Comparison of ENCODE assay signal across 8 mouse cellular contexts in genomic region chr1:156034661-156035060, GRCm38 (mm10). TPM values are rescaled to one million over a fixed set of nuclear protein-coding genes. Genes with fewer than 3 reads are reported as not detected.
DNase-seq lines count a peak whose midpoint lies in the region; ATAC-seq and TF ChIP-seq lines count a peak whose summit lies in the region.

No protein-coding gene starts in this region.

- peak in 1 of 2 experiments; percentile 8 for DNase-seq in cerebellum, adult 2 months
- no peak for DNase-seq in cerebellum, adult 11 months
- DNase-seq in spleen, adult 2 months (ENCODE audit: low read depth in 1 of 2, low spot score in 2 of 2): no peak
- no peak for DNase-seq in spleen, adult 12 weeks (ENCODE audit: low spot score)

- WGBS in cerebellum, adult 2 months: 8% methylated on average over 1 of the region's 1 CpGs
- WGBS in spleen, adult 2 months: 4% methylated on average over 1 of the region's 1 CpGs
- 8% methylated on average over 1 of the region's 1 CpGs for WGBS in limb, embryonic 15.5 days
- 28% methylated on average over 1 of the region's 1 CpGs for WGBS in stomach, embryonic 16.5 days

- no peak for ATAC-seq in limb, embryonic 15.5 days (ENCODE audit: insufficient number of reproducible peaks, low FRiP score, low TSS enrichment, low read depth)
- ATAC-seq in stomach, embryonic 16.5 days (ENCODE audit: insufficient read depth, low FRiP score): no peak
- ATAC-seq in granulocyte monocyte progenitor cell, adult 5-6 weeks (replicated peaks; ENCODE audit: poor library complexity, severe bottlenecking): no peak
- ATAC-seq in megakaryocyte progenitor cell, adult 5-6 weeks (replicated peaks; ENCODE audit: poor library complexity): no peak

- H3K27ac ChIP-seq in cerebellum, adult 2 months (ENCODE audit: insufficient read depth, low read length): no peak overlapping the region
- H3K27ac ChIP-seq in spleen, adult 2 months (ENCODE audit: insufficient read depth, low read length): peak overlapping the region; percentile 100; the same call in 1 of the 2 replicates
- H3K27ac ChIP-seq in limb, embryonic 15.5 days: peak overlapping the region; percentile 100
- H3K27ac ChIP-seq in stomach, embryonic 16.5 days (ENCODE audit: low read length): peak overlapping the region; percentile 100

- H3K9ac ChIP-seq in limb, embryonic 15.5 days: peak overlapping the region; percentile 84
- H3K9ac ChIP-seq in stomach, embryonic 16.5 days (ENCODE audit: low read length): peak overlapping the region; percentile 96

- peak overlapping the region; percentile 50 for H3K4me2 ChIP-seq in limb, embryonic 15.5 days
- peak overlapping the region; percentile 81 for H3K4me2 ChIP-seq in stomach, embryonic 16.5 days (ENCODE audit: low read depth, low read length)

- H3K4me1 ChIP-seq in cerebellum, adult 2 months (ENCODE audit: control insufficient read depth, insufficient read depth, low read length): peaks cover 3% of the 10 kb centered on the region; the same call in 1 of the 2 replicates
- peaks cover 3% of the 10 kb centered on the region; the same call in 1 of the 2 replicates for H3K4me1 ChIP-seq in spleen, adult 2 months (ENCODE audit: control insufficient read depth, insufficient read depth, insufficient read length)
- peaks cover 10% of the 10 kb centered on the region for H3K4me1 ChIP-seq in limb, embryonic 15.5 days
- H3K4me1 ChIP-seq in stomach, embryonic 16.5 days (ENCODE audit: control insufficient read depth, insufficient read depth, low read length): peaks cover 10% of the 10 kb centered on the region; the same call in 1 of the 2 replicates

- H3K4me3 ChIP-seq in cerebellum, adult 2 months (replicated peaks; ENCODE audit: insufficient read depth, low read depth, low read length): peak overlapping the region; percentile 2
- peak overlapping the region; percentile 52 for H3K4me3 ChIP-seq in spleen, adult 2 months (ENCODE audit: extremely low read depth, insufficient read depth, insufficient read length)
- H3K4me3 ChIP-seq in limb, embryonic 15.5 days: peak overlapping the region; percentile 85
- H3K4me3 ChIP-seq in stomach, embryonic 16.5 days (replicated peaks; ENCODE audit: low read length): peak overlapping the region; percentile 89

- no peak for TF ChIP-seq CTCF in cerebellum, adult 2 months (IDR thresholded peaks at IDR 0.05; ENCODE audit: borderline replicate concordance, insufficient read depth, low read depth, low read length)
- TF ChIP-seq CTCF in spleen, adult 2 months (IDR thresholded peaks at IDR 0.05; ENCODE audit: extremely low read depth, insufficient read depth, insufficient read length, insufficient replicate concordance): no peak

- TF ChIP-seq POLR2A in cerebellum, adult 2 months (IDR thresholded peaks at IDR 0.05; ENCODE audit: borderline replicate concordance, insufficient read depth, low read length): no peak
- no peak for TF ChIP-seq POLR2A in spleen, adult 2 months (IDR thresholded peaks at IDR 0.05; ENCODE audit: low read depth, low read length)

- no peaks in the 10 kb centered on the region for H3K9me3 ChIP-seq in limb, embryonic 15.5 days
- H3K9me3 ChIP-seq in stomach, embryonic 16.5 days (replicated peaks; ENCODE audit: control insufficient read depth, low read length): no peaks in the 10 kb centered on the region

- H3K27me3 ChIP-seq in cerebellum, adult 2 months (ENCODE audit: control insufficient read depth, insufficient read depth, low read length): no peaks in the 10 kb centered on the region
- no peaks in the 10 kb centered on the region for H3K27me3 ChIP-seq in spleen, adult 2 months (ENCODE audit: control insufficient read depth, insufficient read depth, low read length)
- no peaks in the 10 kb centered on the region for H3K27me3 ChIP-seq in limb, embryonic 15.5 days
- H3K27me3 ChIP-seq in stomach, embryonic 16.5 days (ENCODE audit: control insufficient read depth, insufficient read depth, low read length): no peaks in the 10 kb centered on the region

- peaks cover 23% of the 10 kb centered on the region for H3K36me3 ChIP-seq in spleen, adult 2 months (ENCODE audit: control insufficient read depth, insufficient read depth, low read length)
- peaks cover 36% of the 10 kb centered on the region for H3K36me3 ChIP-seq in limb, embryonic 15.5 days
- peaks cover 10% of the 10 kb centered on the region for H3K36me3 ChIP-seq in stomach, embryonic 16.5 days (ENCODE audit: control insufficient read depth, insufficient read depth, low read length)

RNA-seq across cellular contexts. Expression of gene Tor1aip2, which starts 0.5 kb away (rescaled TPM):
- polyA plus RNA-seq in cerebellum, adult 2 months (2012; rRNA removed): 55.5 and 57.7 TPM in 2 replicates
- polyA plus RNA-seq in spleen, adult 2 months (2012; rRNA removed): 27.6 and 28.9 TPM in 2 replicates
- 116 and 119 TPM in 2 replicates for polyA plus RNA-seq in limb, embryonic 15.5 days (2015; fragmentation: Nextera tagmentation; extraction: Ambion mirVana)
- 119 and 120 TPM in 2 replicates for polyA plus RNA-seq in stomach, embryonic 16.5 days (2015; fragmentation: Nextera tagmentation; extraction: Ambion mirVana)
- total RNA-seq in granulocyte monocyte progenitor cell, adult 5-6 weeks (2014; fragmentation: Nextera tagmentation): 51.8 and 69.8 TPM in 2 replicates
- total RNA-seq in granulocyte monocyte progenitor cell, adult 5-6 weeks (2017): 50.8 and 52.6 TPM in 2 replicates
- total RNA-seq in megakaryocyte progenitor cell, adult 5-6 weeks (2015): 93.0 and 109 TPM in 2 replicates
- 50.1 and 50.6 TPM in 2 replicates for total RNA-seq in megakaryocyte progenitor cell, adult 5-6 weeks (2017)

RNA-seq across cellular contexts. Expression of gene Tor1aip1, which starts 1.6 kb away (rescaled TPM):
- 25.5 and 26.9 TPM in 2 replicates for polyA plus RNA-seq in cerebellum, adult 2 months (2012; rRNA removed)
- polyA plus RNA-seq in spleen, adult 2 months (2012; rRNA removed): 17.5 and 17.6 TPM in 2 replicates
- polyA plus RNA-seq in limb, embryonic 15.5 days (2015; fragmentation: Nextera tagmentation; extraction: Ambion mirVana): 47.7 and 52.3 TPM in 2 replicates
- 33.8 and 34.8 TPM in 2 replicates for polyA plus RNA-seq in stomach, embryonic 16.5 days (2015; fragmentation: Nextera tagmentation; extraction: Ambion mirVana)
- 68.5 and 73.8 TPM in 2 replicates for total RNA-seq in granulocyte monocyte progenitor cell, adult 5-6 weeks (2014; fragmentation: Nextera tagmentation)
- total RNA-seq in granulocyte monocyte progenitor cell, adult 5-6 weeks (2017): 30.2 and 36.9 TPM in 2 replicates
- 76.6 and 80.7 TPM in 2 replicates for total RNA-seq in megakaryocyte progenitor cell, adult 5-6 weeks (2015)
- total RNA-seq in megakaryocyte progenitor cell, adult 5-6 weeks (2017): 31.5 and 40.1 TPM in 2 replicates

Comparison
In these comparisons a context has a peak if more than half of its experiments do, and no peak if none do; other contexts are left out.
1. H3K4me3 ChIP-seq: peak in every context shown above with its lines; median percentile 89 in stomach, embryonic 16.5 days; 85 in limb, embryonic 15.5 days; 52 in spleen, adult 2 months; 2 in cerebellum, adult 2 months.